Mouse (Mus musculus) erythroblast, embryonic 14.5 days (primary cell): ENCODE results near the gene Scfd1.

Experiments
- GATA1 ChIP-seq: IDR thresholded peaks from 2 replicates; pipeline ENCODE4 v1.6.1; 2012; ENCODE audit warnings: low read length, inconsistent platforms, mixed read lengths
- TAL1 ChIP-seq: IDR thresholded peaks from 3 replicates; pipeline ENCODE4 v1.6.1; 2012; ENCODE audit warnings: low read length, inconsistent platforms, mixed read lengths

- TF ChIP-seq TAL1 (no peak), GATA1 (no peak)
Measured at GRCm38 (mm10) chr12:51437541-51437940, 60.2 kb downstream of the Scfd1 start.
